Mouse (Mus musculus) intestine, embryonic 16.5 days (tissue): ENCODE measurements around the gene Mrps34. TPM values are rescaled to one million over a fixed set of nuclear protein-coding genes. Genes with fewer than 3 reads are reported as not detected.
A peak's percentile ranks its signal among the peaks of the same experiment; 100 is the strongest.

Experiments
- ATAC-seq: fragments of 200-750 bp; cut with Nextera tagmentation; 2 replicates; pipeline ENCODE4 v1.8.0; 2017; ENCODE audit warnings: moderate TSS enrichment, moderate library complexity
- H3K27ac ChIP-seq: fragments of 300-500 bp; sonication (generic); 2 replicates; pipeline ENCODE4 v1.5.1; 2014; ENCODE audit warnings: mild to moderate bottlenecking, low read length
- H3K27me3 ChIP-seq: fragments of 300-500 bp; sonication (generic); replicated peaks from 2 replicates; pipeline ENCODE4 v1.6.1; 2014; ENCODE audit warnings: low read length, control low read depth, mixed read lengths; ENCODE audit not compliant: control insufficient read depth, insufficient read depth
- H3K36me3 ChIP-seq: fragments of 300-500 bp; sonication (generic); 2 replicates; pipeline ENCODE4 v1.6.1; 2014; ENCODE audit warnings: low read length, control low read depth; ENCODE audit not compliant: control insufficient read depth, insufficient read depth
- H3K4me1 ChIP-seq: fragments of 300-500 bp; sonication (generic); 2 replicates; pipeline ENCODE4 v1.6.1; 2014; ENCODE audit warnings: low read length, control low read depth, mixed read lengths; ENCODE audit not compliant: control insufficient read depth, insufficient read depth
- H3K4me2 ChIP-seq: fragments of 300-500 bp; sonication (generic); 2 replicates; pipeline ENCODE4 v1.6.1; 2014; ENCODE audit warnings: low read depth, low read length, control low read depth
- H3K4me3 ChIP-seq: fragments of 300-500 bp; sonication (generic); 2 replicates; pipeline ENCODE4 v1.5.1; 2014; ENCODE audit warnings: mild to moderate bottlenecking, low read length
- H3K9ac ChIP-seq: fragments of 300-500 bp; sonication (generic); 2 replicates; pipeline ENCODE4 v1.6.1; 2014; ENCODE audit warnings: low read depth, low read length
- H3K9me3 ChIP-seq: fragments of 300-500 bp; sonication (generic); 2 replicates; pipeline ENCODE4 v1.6.1; 2016; ENCODE audit warnings: low read length, control low read depth; ENCODE audit not compliant: control insufficient read depth
- WGBS: fragments of 180-500 bp; shearing (Covaris S2); extraction: QIAGEN DNeasy Blood & Tissue Kit; methylation state at CpG from one replicate; pipeline ENCODE4 v1.1.7; 2014; 5-methylcytosine and 5-hydroxymethylcytosine counted together
- polyA plus RNA-seq: library from polyadenylated mRNA; unstranded; fragments of >200 nt; fragmentation: Nextera tagmentation; extraction: Ambion mirVana; gene quantifications from 2 replicates; pipeline ENCODE4 v1.2.1, GENCODE M21; 2015

Gene Mrps34
- polyA plus RNA-seq, 1 experiment from 2014 or later, result 129 TPM

DNA sequence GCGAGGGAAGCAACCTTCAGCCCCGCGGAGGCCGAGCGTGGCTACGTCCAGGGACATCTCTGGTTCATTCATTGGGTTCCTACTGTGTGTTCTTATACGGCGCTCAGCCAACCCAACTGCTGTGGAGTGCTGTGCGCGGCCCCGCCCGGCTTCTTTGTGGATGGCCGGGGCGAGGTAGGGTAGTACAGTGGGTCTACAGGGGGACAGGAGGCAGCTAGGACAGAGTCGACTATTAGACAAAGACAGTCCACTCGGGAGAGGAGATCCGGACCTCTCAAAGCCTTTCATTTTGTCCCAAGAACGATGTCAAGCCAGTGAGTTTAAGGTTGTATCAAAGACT is 8.0 kb upstream of the Mrps34 start:
- Histone ChIP-seq H3K4me3 (peak overlapping the region; percentile 90), H3K36me3 (peaks cover 16% of the 10 kb centered on the region; the same call in 1 of the 2 replicates), H3K27ac (peak overlapping the region; percentile 20; the same call in 1 of the 2 replicates), H3K27me3 (no peaks in the 10 kb centered on the region), H3K4me1 (peaks cover 20% of the 10 kb centered on the region), H3K9ac (peak overlapping the region; percentile 88), H3K9me3 (no peaks in the 10 kb centered on the region), H3K4me2 (peak overlapping the region; percentile 95)
- peak; percentile 23 for ATAC-seq
- WGBS, result under 1% methylated on average over 18 of the region's 18 CpGs

DNA sequence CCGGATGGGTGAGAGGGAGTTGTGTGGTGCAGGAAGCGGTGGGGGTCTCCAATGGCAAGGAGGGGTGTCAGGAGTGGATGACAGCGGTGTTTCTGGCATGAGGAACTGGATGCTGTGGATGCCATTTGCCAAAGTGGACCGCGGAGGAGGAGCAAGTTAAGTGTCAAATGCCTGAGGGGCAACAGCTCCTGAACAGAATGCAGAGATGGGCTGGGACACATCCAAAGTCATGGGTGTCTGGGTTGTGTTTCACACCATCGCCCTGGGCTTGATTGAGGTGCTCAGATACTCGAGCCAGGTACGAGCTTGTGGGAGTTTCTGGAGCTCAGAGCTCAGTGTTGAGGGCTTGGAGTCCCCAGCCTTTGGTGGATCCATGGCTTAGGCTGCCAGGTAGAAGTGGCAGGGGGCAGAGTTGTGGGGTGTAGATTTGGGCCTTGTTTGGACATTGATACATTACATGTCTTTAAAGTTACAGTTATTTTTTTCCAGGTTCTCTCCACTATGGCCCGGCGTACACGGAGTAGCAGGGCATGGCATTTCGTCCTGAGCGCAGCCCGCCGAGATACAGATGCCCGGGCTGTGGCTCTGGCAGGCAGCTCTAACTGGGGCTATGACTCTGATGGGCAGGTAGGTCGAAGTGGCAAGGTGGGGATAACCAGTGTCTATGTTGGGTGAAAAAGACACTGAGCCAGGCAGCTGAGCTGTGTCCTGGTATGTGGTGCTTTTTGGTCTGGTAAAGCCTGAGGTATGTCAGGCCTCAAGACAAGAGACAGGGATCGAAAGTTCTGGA is 7.4 kb upstream of the Mrps34 start:
- no peak for ATAC-seq
- H3K4me1 ChIP-seq, result peaks cover 20% of the 10 kb centered on the region

DNA sequence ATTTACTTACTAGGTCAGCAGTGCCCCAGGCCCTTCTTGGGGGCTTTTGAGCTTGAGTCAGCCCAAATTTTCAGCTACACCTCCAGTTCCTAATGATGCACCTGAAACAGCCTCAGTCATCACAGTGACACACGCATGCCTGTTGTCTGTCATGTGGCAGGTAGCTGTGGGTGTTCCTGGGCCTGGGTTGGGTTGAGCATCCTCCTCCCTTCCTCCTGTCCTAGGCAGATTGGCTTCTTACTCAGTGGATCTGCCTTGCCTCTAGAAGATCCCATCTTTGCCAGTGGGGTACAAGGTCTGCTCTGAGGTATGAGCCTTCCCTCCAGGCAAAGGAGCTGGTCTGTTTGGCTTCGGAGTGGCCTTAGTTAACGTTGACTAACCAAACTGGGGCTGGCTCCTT is 6.1 kb upstream of the Mrps34 start:
- Histone ChIP-seq H3K36me3 (peaks cover 28% of the 10 kb centered on the region), H3K4me2 (no peak overlapping the region), H3K9ac (no peak overlapping the region), H3K9me3 (no peaks in the 10 kb centered on the region), H3K4me3 (no peak overlapping the region), H3K4me1 (peaks cover 24% of the 10 kb centered on the region), H3K27ac (no peak overlapping the region), H3K27me3 (no peaks in the 10 kb centered on the region)
- no peak for ATAC-seq
- WGBS, result 79% methylated on average over 3 of the region's 3 CpGs

More for the DNA sequence above, 7.4 kb upstream of the Mrps34 start:
- peak overlapping the region; percentile 95 for H3K4me2 ChIP-seq
- no peaks in the 10 kb centered on the region for H3K9me3 ChIP-seq
- WGBS, result 60% methylated on average over 18 of the region's 18 CpGs
- peak overlapping the region; percentile 90 for H3K4me3 ChIP-seq
- H3K27me3 ChIP-seq, result no peaks in the 10 kb centered on the region
- peaks cover 21% of the 10 kb centered on the region; the same call in 1 of the 2 replicates for H3K36me3 ChIP-seq
- peak overlapping the region; percentile 88 for H3K9ac ChIP-seq
- H3K27ac ChIP-seq, result no peak overlapping the region

DNA sequence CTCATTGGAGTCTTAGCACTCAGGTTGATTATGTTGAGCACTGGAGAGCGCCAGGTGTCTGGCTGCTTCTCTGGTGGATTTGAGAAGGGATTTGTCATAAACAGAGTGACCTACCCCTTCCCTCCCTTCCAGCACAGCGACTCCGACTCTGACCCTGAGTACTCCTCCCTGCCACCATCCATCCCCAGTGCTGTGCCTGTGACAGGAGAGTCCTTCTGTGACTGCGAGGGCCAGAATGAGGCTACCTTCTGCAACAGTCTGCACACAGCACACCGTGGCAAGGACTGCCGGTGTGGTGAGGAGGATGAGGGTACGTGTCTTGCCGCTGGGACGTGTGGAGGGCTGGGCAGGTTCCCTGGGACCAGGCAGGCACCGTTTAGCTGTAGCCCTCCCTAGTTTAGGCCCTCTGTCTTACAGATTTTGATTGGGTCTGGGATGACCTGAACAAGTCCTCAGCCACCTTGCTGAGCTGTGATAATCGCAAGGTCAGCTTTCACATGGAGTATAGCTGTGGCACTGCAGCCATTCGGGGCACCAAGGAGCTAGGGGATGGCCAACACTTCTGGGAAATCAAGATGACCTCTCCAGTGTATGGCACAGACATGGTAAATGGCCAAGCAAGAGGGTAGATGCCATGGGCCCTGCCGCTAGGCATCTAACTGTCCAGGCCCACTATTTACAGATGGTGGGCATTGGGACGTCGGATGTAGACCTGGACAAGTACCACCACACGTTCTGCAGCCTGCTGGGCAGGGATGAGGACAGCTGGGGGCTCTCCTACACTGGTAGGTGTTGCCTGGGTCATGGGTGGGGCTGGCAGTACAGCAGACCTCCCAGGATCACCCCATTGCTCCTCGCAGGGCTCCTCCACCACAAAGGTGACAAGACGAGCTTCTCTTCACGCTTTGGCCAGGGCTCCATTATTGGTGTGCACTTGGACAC is 4.5 kb upstream of the Mrps34 start:
- no peak overlapping the region for H3K27ac ChIP-seq
- 0 out of 2 replicates have a peak overlapping the region, but pooled peaks have one; percentile 3 for H3K9ac ChIP-seq
- peaks cover 28% of the 10 kb centered on the region for H3K36me3 ChIP-seq
- 87% methylated on average over 19 of the region's 19 CpGs for WGBS
- no peaks in the 10 kb centered on the region for H3K27me3 ChIP-seq
- peaks cover 21% of the 10 kb centered on the region for H3K4me1 ChIP-seq
- ATAC-seq, result no peak
- no peaks in the 10 kb centered on the region for H3K9me3 ChIP-seq
- no peak overlapping the region for H3K4me2 ChIP-seq
- no peak overlapping the region for H3K4me3 ChIP-seq

DNA sequence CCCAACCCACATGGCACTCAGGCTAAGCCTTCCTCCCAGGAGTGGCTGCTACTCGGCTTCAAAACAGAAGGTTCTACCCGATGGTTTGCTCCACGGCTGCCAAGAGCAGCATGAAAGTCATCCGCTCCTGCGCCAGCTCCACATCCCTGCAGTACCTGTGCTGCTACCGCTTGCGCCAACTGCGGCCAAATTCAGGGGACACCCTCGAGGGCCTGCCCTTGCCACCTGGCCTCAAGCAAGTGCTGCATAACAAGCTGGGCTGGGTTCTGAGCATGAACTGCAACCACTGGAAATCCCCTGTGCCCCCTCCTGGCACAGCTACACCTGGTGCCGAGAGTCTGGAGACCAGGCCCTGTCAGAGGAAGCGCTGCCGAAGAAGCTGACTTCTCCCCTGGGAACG is 3.6 kb upstream of the Mrps34 start:
- Histone ChIP-seq H3K27me3 (no peaks in the 10 kb centered on the region), H3K9ac (no peak overlapping the region), H3K36me3 (peaks cover 28% of the 10 kb centered on the region), H3K9me3 (no peaks in the 10 kb centered on the region), H3K4me1 (peaks cover 25% of the 10 kb centered on the region), H3K4me3 (no peak overlapping the region), H3K4me2 (no peak overlapping the region), H3K27ac (no peak overlapping the region)
- 87% methylated on average over 13 of the region's 13 CpGs for WGBS
- ATAC-seq, result no peak

DNA sequence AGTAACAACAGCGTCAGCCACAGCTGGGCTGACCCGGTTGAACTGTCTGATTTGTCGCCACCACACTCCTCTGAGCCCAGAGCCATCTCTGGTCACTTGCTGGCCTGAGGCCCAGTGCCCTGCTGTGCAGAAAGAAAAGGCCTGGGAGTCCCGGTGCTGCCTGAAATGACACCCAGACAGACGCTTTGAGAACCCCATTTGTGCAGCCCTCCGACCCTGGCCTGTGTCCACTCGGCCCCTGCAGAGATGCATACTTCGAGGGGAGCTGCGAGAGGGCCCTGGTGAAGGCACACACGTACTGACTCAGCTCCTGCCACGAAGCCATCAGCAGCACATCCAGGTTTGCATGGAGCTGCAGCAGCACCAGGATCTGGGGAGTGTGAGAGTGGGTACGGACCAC is 2.1 kb upstream of the Mrps34 start:
- Histone ChIP-seq H3K27me3 (no peaks in the 10 kb centered on the region), H3K36me3 (peaks cover 31% of the 10 kb centered on the region), H3K4me1 (peaks cover 27% of the 10 kb centered on the region), H3K9me3 (no peaks in the 10 kb centered on the region), H3K27ac (no peak overlapping the region), H3K4me2 (no peak overlapping the region), H3K4me3 (no peak overlapping the region), H3K9ac (no peak overlapping the region)
- no peak for ATAC-seq
- WGBS, result 93% methylated on average over 12 of the region's 12 CpGs

DNA sequence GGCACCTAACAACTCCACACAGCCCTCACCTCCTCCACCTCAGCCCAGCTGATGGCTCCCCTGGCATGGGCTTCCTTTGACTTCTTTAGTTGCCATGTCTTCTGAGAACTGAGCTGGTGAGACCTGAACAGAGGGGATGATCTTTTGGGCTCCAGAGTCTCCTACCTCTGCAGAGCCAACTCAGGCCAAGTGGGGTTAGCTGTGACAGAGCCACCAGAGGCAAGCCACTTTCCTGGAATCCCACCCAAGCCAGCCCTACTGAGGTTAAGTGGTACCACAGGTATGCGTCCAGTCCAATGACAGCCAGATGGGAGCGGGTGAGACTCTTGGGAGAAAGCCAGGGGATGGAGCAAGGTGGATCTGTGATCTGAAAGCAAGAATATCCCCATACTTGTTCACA is 1.6 kb upstream of the Mrps34 start:
- H3K4me3 ChIP-seq, result no peak overlapping the region
- no peak overlapping the region for H3K4me2 ChIP-seq
- H3K9ac ChIP-seq, result 0 out of 2 replicates have a peak overlapping the region, but pooled peaks have one; percentile 6
- peaks cover 24% of the 10 kb centered on the region for H3K4me1 ChIP-seq
- 98% methylated on average over 2 of the region's 2 CpGs for WGBS
- H3K9me3 ChIP-seq, result no peaks in the 10 kb centered on the region
- no peak for ATAC-seq
- H3K27ac ChIP-seq, result no peak overlapping the region
- H3K36me3 ChIP-seq, result peaks cover 34% of the 10 kb centered on the region
- H3K27me3 ChIP-seq, result no peaks in the 10 kb centered on the region

DNA sequence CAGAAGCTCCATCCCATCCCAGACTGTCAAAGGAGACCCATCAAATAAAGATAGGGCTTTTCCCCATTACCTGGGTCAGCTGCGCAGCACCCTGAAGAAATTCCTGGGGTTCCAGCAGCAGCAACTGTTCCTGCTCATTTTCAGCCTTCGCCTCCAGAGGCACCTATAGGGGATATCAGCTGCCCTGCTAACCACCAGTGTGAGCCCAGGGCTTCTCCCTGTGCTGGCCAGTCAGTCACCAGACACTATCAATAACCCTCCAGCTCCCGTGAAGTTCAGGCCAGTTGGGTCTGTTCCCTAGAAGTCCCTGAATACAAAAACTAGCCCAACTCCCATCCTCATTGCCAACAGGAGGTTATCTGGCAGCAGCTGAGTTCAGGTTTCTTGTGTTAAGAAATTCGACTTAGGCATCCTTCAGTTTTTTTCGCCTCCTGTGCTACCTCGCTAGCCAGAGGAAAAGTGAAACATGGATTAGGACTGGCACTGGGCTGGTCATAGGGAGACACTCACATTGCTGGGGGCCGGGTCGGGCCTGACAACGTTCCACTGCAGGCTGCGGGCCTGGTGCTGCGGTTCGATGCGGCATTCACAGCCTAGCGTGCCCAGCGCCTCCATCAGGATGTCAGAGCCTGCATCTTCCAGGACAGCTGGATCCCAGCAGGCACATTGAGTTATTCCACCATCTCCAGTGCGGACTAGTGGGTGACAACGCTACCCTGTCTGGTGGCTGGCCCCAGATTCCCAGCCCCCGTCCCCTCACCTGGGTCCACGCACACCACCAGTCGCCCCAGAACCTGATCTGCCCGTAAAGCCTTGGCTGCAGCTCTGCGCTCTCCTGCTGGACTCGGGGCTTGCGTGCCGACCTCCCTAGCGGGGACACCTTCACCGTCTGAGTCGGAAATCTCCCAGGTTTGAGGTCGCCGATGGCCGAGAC is 588 bp upstream of the Mrps34 start:
- Histone ChIP-seq H3K27me3 (no peaks in the 10 kb centered on the region), H3K4me1 (peaks cover 24% of the 10 kb centered on the region), H3K4me2 (peak overlapping the region; percentile 57), H3K9ac (peak overlapping the region; percentile 95), H3K36me3 (peaks cover 38% of the 10 kb centered on the region), H3K4me3 (peak overlapping the region; percentile 92), H3K9me3 (no peaks in the 10 kb centered on the region), H3K27ac (peak overlapping the region; percentile 45)
- WGBS, result 9% methylated on average over 31 of the region's 31 CpGs
- peak; percentile 9 for ATAC-seq
